Mouse (Mus musculus) frontal cortex, postnatal 25 days (tissue): Measurements from ENCODE around the gene Mup2.
"Not testable (repeated sequence)": the region's sequence is repeated elsewhere in the genome, so short reads cannot be mapped to it uniquely, and the experiment has no call there.

ENCODE experiments used
- DNase-seq, 2 experiments: peaks; one replicate each; pipeline ENCODE4 v3.0.0; 2022; ENCODE audit warnings: low spot score in 2 of 2

Gene Mup2

DNA sequence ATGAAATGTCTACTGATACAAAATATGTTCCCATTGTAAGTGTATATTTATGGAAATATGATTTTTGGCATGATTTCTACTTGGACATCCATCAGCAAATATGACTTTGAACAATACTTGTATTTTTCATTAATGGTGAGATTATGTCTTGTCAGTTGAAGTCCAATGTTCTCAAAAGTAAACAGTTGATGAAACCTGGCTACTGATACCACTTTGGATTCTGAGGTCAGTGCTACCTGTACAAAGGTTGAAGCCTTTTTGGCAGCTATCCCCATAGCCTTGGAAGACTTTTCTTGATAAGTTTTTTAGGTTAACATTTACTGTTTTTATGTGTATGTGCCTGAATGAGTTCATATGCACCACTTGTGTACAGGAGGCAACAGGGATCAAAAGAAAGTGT lies at the start of gene Mup2:
TSS of gene Mup2 (minus strand) at position 101 of the 400 bp plus-strand sequence.
- DNase-seq, result not testable (repeated sequence)
